Mouse (Mus musculus) lung, postnatal 10 days (tissue): ENCODE data around the gene Sec22b.
A peak's percentile ranks its signal among the peaks of the same experiment; 100 is the strongest.

ENCODE experiments used
- DNase-seq: peaks from one replicate; pipeline ENCODE4 v3.0.0; 2021

Gene Sec22b

GRCm38 (mm10) chr3:97900516-97901490 lies at the start of gene Sec22b:
Sec22b (plus strand) TSS chr3:97901190.
- DNase-seq = peak; percentile 93

- no peak for DNase-seq
Measured at GRCm38 (mm10) chr3:97851803-97852202, 49.2 kb upstream of the Sec22b start.

- no peak for DNase-seq
Measured at GRCm38 (mm10) chr3:97854575-97855384, 46.2 kb upstream of the Sec22b start.

- no peak for DNase-seq
Measured at GRCm38 (mm10) chr3:97859400-97859799, 41.6 kb upstream of the Sec22b start.

GRCm38 (mm10) chr3:97860820-97861451 lies 40.1 kb upstream of the Sec22b start:
- no peak for DNase-seq

- DNase-seq = no peak
Measured at GRCm38 (mm10) chr3:97866696-97867095, 34.3 kb upstream of the Sec22b start.

GRCm38 (mm10) chr3:97867221-97868023 lies 33.6 kb upstream of the Sec22b start:
- no peak for DNase-seq

GRCm38 (mm10) chr3:97868024-97868689 lies 32.8 kb upstream of the Sec22b start:
- DNase-seq = peak; percentile 56

GRCm38 (mm10) chr3:97868733-97869132 lies 32.3 kb upstream of the Sec22b start:
- no peak for DNase-seq

- DNase-seq = no peak
Measured at GRCm38 (mm10) chr3:97869730-97870129, 31.3 kb upstream of the Sec22b start.

- DNase-seq = no peak
Measured at GRCm38 (mm10) chr3:97874777-97875176, 26.2 kb upstream of the Sec22b start.

- no peak for DNase-seq
Measured at GRCm38 (mm10) chr3:97876259-97876658, 24.7 kb upstream of the Sec22b start.

GRCm38 (mm10) chr3:97879222-97879621 lies 21.8 kb upstream of the Sec22b start:
- peak; percentile 86 for DNase-seq

- DNase-seq = no peak
Measured at GRCm38 (mm10) chr3:97881576-97881975, 19.4 kb upstream of the Sec22b start.

- DNase-seq = no peak
Measured at GRCm38 (mm10) chr3:97887785-97888167, 13.2 kb upstream of the Sec22b start.

- DNase-seq = no peak
Measured at GRCm38 (mm10) chr3:97888168-97888901, 12.7 kb upstream of the Sec22b start, which contains the start of gene Pde4dip. Pde4dip (minus strand) TSS chr3:97888707.

- DNase-seq = no peak
Measured at GRCm38 (mm10) chr3:97890205-97890604, 10.8 kb upstream of the Sec22b start.

GRCm38 (mm10) chr3:97894695-97895094 lies 6.3 kb upstream of the Sec22b start:
- peak; percentile 28 for DNase-seq

GRCm38 (mm10) chr3:97898381-97898780 lies 2.6 kb upstream of the Sec22b start:
- no peak for DNase-seq

- no peak for DNase-seq
Measured at GRCm38 (mm10) chr3:97901586-97901985, 596 bp downstream of the Sec22b start.

- no peak for DNase-seq
Measured at GRCm38 (mm10) chr3:97909737-97910136, 8.7 kb downstream of the Sec22b start.
